Mouse (Mus musculus): ENCODE data around the gene Gm5741. TPM values are rescaled to one million over a fixed set of nuclear protein-coding genes. Genes with fewer than 3 reads are reported as not detected.

Gene Gm5741
- polyA plus RNA-seq, 1 experiment from 2014 or later, result not detected

DNA sequence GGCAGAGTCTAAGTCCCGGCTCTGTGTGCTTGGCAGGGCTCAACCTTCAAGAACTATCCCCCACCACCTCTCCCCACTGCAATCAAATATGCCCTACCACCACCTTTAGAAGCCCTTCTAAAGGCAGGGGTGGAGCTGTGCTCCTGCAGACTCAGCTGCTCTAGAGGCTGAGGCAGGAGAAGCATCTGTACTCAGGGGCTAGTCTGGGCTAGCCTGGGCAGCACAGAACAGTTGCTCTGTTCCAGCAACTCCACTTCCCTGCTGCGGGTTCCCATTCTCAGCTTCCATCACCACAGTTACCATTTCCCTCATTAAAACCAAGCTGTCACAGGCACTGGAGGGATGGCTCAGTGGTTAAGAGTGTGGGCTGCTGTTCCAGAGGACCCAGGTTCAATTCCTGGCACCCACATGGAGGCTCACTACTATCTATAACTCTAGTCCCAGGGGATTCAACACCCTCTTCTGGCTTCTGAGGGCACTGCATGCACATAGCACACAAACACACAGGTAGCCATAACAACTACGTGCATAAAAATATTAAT, 46.2 kb downstream of the Gm5741 start:
- H3K9me3 ChIP-seq (replicated peaks), result no peaks in the 10 kb centered on the region
- H3K36me3 ChIP-seq, result peaks cover 73% of the 10 kb centered on the region
- WGBS, result 93% methylated on average over 3 of the region's 3 CpGs
- peaks cover 21% of the 10 kb centered on the region for H3K4me1 ChIP-seq
- H3K27ac ChIP-seq, result no peak overlapping the region
- no peak for DNase-seq (ENCODE audit: low spot score)
- no peaks in the 10 kb centered on the region for H3K27me3 ChIP-seq (ENCODE audit: low read depth, poor library complexity, severe bottlenecking)
- H3K4me3 ChIP-seq, result no peak overlapping the region

Small RNA genes lying within 50 kb of the gene (microRNA-seq; reads per million reads assigned to microRNA genes)
- gene Gm23388, result 17.9 reads per million, percentile 27 among the genes with 10 or more reads in this experiment
- not detected for gene Mir7070

Other genes starting within 250 kb of the Gm5741 start
- 1.9 and 2.7 TPM in 2 replicates for gene Dand5, start 245.2 kb downstream of the Gm5741 start, polyA plus RNA-seq (2016; fragmentation: Nextera tagmentation; extraction: Ambion mirVana)
- 51.7 and 54.4 TPM in 2 replicates for gene Gadd45gip1, start 236.5 kb downstream of the Gm5741 start, polyA plus RNA-seq (2016; fragmentation: Nextera tagmentation; extraction: Ambion mirVana)
- 119 and 122 TPM in 2 replicates for gene Rad23a, start 227.3 kb downstream of the Gm5741 start, polyA plus RNA-seq (2016; fragmentation: Nextera tagmentation; extraction: Ambion mirVana)
- gene Calr, start 221.0 kb downstream of the Gm5741 start, polyA plus RNA-seq (2016; fragmentation: Nextera tagmentation; extraction: Ambion mirVana), result 820 and 843 TPM in 2 replicates
- gene Farsa, start 211.0 kb downstream of the Gm5741 start, polyA plus RNA-seq (2016; fragmentation: Nextera tagmentation; extraction: Ambion mirVana), result 149 and 156 TPM in 2 replicates
- 92.8 and 99.5 TPM in 2 replicates for gene Syce2, start 195.9 kb downstream of the Gm5741 start, polyA plus RNA-seq (2016; fragmentation: Nextera tagmentation; extraction: Ambion mirVana)
- 44.5 and 54.2 TPM in 2 replicates for gene Gcdh, start 174.1 kb downstream of the Gm5741 start, polyA plus RNA-seq (2016; fragmentation: Nextera tagmentation; extraction: Ambion mirVana)
- 14.0 and 18.7 TPM in 2 replicates for gene Klf1, start 166.1 kb downstream of the Gm5741 start, polyA plus RNA-seq (2016; fragmentation: Nextera tagmentation; extraction: Ambion mirVana)
- gene Dnase2a, start 159.4 kb downstream of the Gm5741 start, polyA plus RNA-seq (2016; fragmentation: Nextera tagmentation; extraction: Ambion mirVana), result 6.4 and 8.2 TPM in 2 replicates
- 0.09 and 0.16 TPM in 2 replicates for gene Mast1, start 130.6 kb downstream of the Gm5741 start, polyA plus RNA-seq (2016; fragmentation: Nextera tagmentation; extraction: Ambion mirVana)
- gene Rtbdn, start 121.0 kb downstream of the Gm5741 start, polyA plus RNA-seq (2016; fragmentation: Nextera tagmentation; extraction: Ambion mirVana), result 0.44 and 0.58 TPM in 2 replicates
- not detected in 2 replicates for gene Gm49661, start 98.5 kb downstream of the Gm5741 start, polyA plus RNA-seq (2016; fragmentation: Nextera tagmentation; extraction: Ambion mirVana)
- gene Prdx2, start 98.4 kb downstream of the Gm5741 start, polyA plus RNA-seq (2016; fragmentation: Nextera tagmentation; extraction: Ambion mirVana), result 1,175 and 1,260 TPM in 2 replicates
- 156 and 168 TPM in 2 replicates for gene Rnaseh2a, start 98.2 kb downstream of the Gm5741 start, polyA plus RNA-seq (2016; fragmentation: Nextera tagmentation; extraction: Ambion mirVana)
- 9.9 and 14.4 TPM in 2 replicates for gene Junb, start 89.3 kb downstream of the Gm5741 start, polyA plus RNA-seq (2016; fragmentation: Nextera tagmentation; extraction: Ambion mirVana)
- gene Hook2, start 77.4 kb downstream of the Gm5741 start, polyA plus RNA-seq (2016; fragmentation: Nextera tagmentation; extraction: Ambion mirVana), result 16.0 and 19.1 TPM in 2 replicates
- not detected in 2 replicates for gene Best2, start 53.5 kb downstream of the Gm5741 start, polyA plus RNA-seq (2016; fragmentation: Nextera tagmentation; extraction: Ambion mirVana)
- gene Asna1, start 42.7 kb downstream of the Gm5741 start, polyA plus RNA-seq (2016; fragmentation: Nextera tagmentation; extraction: Ambion mirVana), result 161 and 163 TPM in 2 replicates
- 138 and 157 TPM in 2 replicates for gene Trir, start 41.2 kb downstream of the Gm5741 start, polyA plus RNA-seq (2016; fragmentation: Nextera tagmentation; extraction: Ambion mirVana)
- 28.1 and 28.4 TPM in 2 replicates for gene Tnpo2, start 31.1 kb downstream of the Gm5741 start, polyA plus RNA-seq (2016; fragmentation: Nextera tagmentation; extraction: Ambion mirVana)
- 19.9 and 23.1 TPM in 2 replicates for gene Fbxw9, start 7.9 kb downstream of the Gm5741 start, polyA plus RNA-seq (2016; fragmentation: Nextera tagmentation; extraction: Ambion mirVana)
- 70.2 and 79.0 TPM in 2 replicates for gene Dhps, start 3.8 kb upstream of the Gm5741 start, polyA plus RNA-seq (2016; fragmentation: Nextera tagmentation; extraction: Ambion mirVana)
- 109 and 116 TPM in 2 replicates for gene Wdr83os, start 12.8 kb upstream of the Gm5741 start, polyA plus RNA-seq (2016; fragmentation: Nextera tagmentation; extraction: Ambion mirVana)
- gene Wdr83, start 13.3 kb upstream of the Gm5741 start, polyA plus RNA-seq (2016; fragmentation: Nextera tagmentation; extraction: Ambion mirVana), result 62.5 and 66.4 TPM in 2 replicates
- gene Man2b1, start 15.3 kb upstream of the Gm5741 start, polyA plus RNA-seq (2016; fragmentation: Nextera tagmentation; extraction: Ambion mirVana), result 22.4 and 25.2 TPM in 2 replicates
- gene Zfp791, start 55.1 kb upstream of the Gm5741 start, polyA plus RNA-seq (2016; fragmentation: Nextera tagmentation; extraction: Ambion mirVana), result 1.1 and 1.9 TPM in 2 replicates
- not detected in 2 replicates for gene Cks1brt, start 83.9 kb upstream of the Gm5741 start, polyA plus RNA-seq (2016; fragmentation: Nextera tagmentation; extraction: Ambion mirVana)
- gene Olfr371, start 158.0 kb upstream of the Gm5741 start, polyA plus RNA-seq (2016; fragmentation: Nextera tagmentation; extraction: Ambion mirVana), result not detected in 2 replicates
- gene Orc6, start 231.7 kb upstream of the Gm5741 start, polyA plus RNA-seq (2016; fragmentation: Nextera tagmentation; extraction: Ambion mirVana), result 156 and 158 TPM in 2 replicates
- 128 and 137 TPM in 2 replicates for gene Vps35, start 231.8 kb upstream of the Gm5741 start, polyA plus RNA-seq (2016; fragmentation: Nextera tagmentation; extraction: Ambion mirVana)

Measured in limb, embryonic 10.5 days (tissue).